Mouse (Mus musculus): ENCODE results near the gene Hist1h2ai. TPM values are rescaled to one million over a fixed set of nuclear protein-coding genes. Genes with fewer than 3 reads are reported as not detected.
A peak's percentile ranks its signal among the peaks of the same experiment; 100 is the strongest.
"Not testable (repeated sequence)": the region's sequence is repeated elsewhere in the genome, so short reads cannot be mapped to it uniquely, and the experiment has no call there.

The Hist1h2ai gene
- polyA plus RNA-seq, 1 experiment from 2014 or later = 50.1 TPM

DNA sequence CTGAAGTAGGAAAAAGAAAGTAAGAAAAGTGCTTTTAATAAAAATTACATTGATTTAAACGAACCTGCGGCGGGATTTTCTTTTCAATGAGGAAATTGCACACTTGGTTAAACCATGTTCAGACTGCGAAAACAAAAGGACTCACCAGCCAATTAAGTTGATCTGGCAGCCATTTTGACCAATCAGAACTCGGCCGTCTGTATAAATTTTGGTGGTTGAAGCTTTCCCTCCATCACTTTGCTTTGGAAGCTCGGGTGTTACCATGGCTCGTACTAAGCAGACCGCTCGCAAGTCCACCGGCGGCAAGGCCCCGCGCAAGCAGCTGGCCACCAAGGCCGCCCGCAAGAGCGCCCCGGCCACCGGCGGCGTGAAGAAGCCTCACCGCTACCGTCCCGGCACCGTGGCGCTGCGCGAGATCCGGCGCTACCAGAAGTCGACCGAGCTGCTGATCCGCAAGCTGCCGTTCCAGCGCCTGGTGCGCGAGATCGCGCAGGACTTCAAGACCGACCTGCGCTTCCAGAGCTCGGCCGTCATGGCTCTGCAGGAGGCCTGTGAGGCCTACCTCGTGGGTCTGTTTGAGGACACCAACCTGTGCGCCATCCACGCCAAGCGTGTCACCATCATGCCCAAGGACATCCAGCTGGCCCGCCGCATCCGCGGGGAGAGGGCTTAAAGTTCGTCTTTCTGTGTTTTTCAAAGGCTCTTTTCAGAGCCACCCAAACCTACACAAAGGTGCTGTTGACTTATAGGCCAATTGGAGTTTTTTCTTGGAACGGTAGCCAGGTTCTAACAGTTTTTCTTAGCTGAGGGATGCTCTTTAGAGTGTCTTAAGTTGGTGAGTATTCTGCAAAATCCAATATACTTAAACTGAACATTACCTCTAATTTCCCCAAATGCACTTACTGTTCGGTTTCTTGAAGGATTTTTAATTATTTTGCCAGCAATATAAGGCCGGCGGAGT, 1.5 kb downstream of the Hist1h2ai start, which contains the start of gene Hist1h3h:
Gene Hist1h3h (plus strand): TSS at position 263 of the 961 bp plus-strand sequence.
- under 1% methylated on average over 26 of the region's 56 CpGs for WGBS
- Histone ChIP-seq H3K4me1 (peaks cover 28% of the 10 kb centered on the region), H3K27ac (peak within 1 kb of the TSS; percentile 98), H3K4me2 (replicated peaks) (peak within 1 kb of the TSS; percentile 85), H3K9ac (peak within 1 kb of the TSS; percentile 72), H3K4me3 (peak within 1 kb of the TSS; percentile 49)
- not testable (repeated sequence) for H3K36me3 ChIP-seq, H3K9me3 ChIP-seq, H3K27me3 ChIP-seq
- peak; percentile 36; the same call in 1 of the 2 replicates for ATAC-seq (ENCODE audit: insufficient number of reproducible peaks, insufficient read depth, low FRiP score, low TSS enrichment)

DNA sequence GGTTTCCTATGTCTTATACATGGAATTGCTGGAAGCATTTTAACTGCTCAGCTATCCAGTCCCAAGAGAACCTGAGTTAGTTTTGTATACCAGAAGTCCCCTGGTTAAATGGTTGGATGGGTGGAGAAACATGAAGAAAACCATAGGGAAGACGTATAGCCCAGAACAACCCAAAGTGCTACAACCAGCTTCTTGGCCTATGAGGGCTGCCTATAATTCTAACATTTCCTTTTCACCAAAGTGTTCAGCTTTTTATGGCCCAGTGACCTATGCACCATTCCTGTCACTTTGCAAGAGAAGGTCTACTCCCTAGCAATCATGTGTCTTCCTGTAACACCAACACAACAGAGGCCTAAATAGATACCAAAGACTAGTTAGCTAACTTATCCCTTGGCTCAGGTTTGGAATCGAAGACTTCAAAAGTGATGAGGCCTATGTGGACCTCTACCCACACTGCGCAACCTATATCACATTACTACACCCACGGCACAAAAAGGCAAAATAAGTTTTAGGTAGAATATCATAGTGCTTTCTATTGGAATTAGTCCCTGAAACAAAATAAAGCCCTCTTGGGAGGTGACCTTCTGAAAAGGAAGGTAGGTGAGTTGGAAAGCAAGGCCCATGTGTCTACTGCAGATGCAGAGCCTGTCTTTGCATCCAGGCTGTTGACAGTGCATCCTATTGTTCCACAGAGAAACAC, 2.3 kb downstream of the Hist1h2ai start:
- 50% methylated on average over 4 of the region's 4 CpGs for WGBS
- H3K4me3 ChIP-seq = peak overlapping the region; percentile 47
- no peaks in the 10 kb centered on the region for H3K36me3 ChIP-seq
- peaks cover 32% of the 10 kb centered on the region for H3K4me1 ChIP-seq
- no peaks in the 10 kb centered on the region for H3K27me3 ChIP-seq
- H3K9me3 ChIP-seq = no peaks in the 10 kb centered on the region
- no peak for ATAC-seq (ENCODE audit: insufficient number of reproducible peaks, insufficient read depth, low FRiP score, low TSS enrichment)
- peak overlapping the region; percentile 90 for H3K27ac ChIP-seq
- peak overlapping the region; percentile 72 for H3K9ac ChIP-seq
- H3K4me2 ChIP-seq (replicated peaks) = peak overlapping the region; percentile 64

- H3K4me1 ChIP-seq = peaks cover 25% of the 10 kb centered on the region
- H3K4me2 ChIP-seq (replicated peaks) = peak overlapping the region; percentile 61
- not testable (repeated sequence) for ATAC-seq (ENCODE audit: insufficient number of reproducible peaks, insufficient read depth, low FRiP score, low TSS enrichment); H3K36me3 ChIP-seq; H3K9me3 ChIP-seq; H3K27me3 ChIP-seq
- H3K27ac ChIP-seq = peak overlapping the region; percentile 91
- WGBS = 2% methylated on average over 21 of the region's 44 CpGs
- peak overlapping the region; percentile 38 for H3K4me3 ChIP-seq
- H3K9ac ChIP-seq = peak overlapping the region; percentile 54
Measured at GRCm38 (mm10) chr13:21721107-21721756, 5.0 kb downstream of the Hist1h2ai start.

- Histone ChIP-seq H3K4me1 (peaks cover 25% of the 10 kb centered on the region), H3K27ac (peak within 1 kb of the TSS; percentile 91), H3K4me3 (peak within 1 kb of the TSS; percentile 38), H3K4me2 (replicated peaks) (peak within 1 kb of the TSS; percentile 61), H3K9ac (peak within 1 kb of the TSS; percentile 54)
- H3K36me3 ChIP-seq, H3K9me3 ChIP-seq, H3K27me3 ChIP-seq: not testable (repeated sequence)
- under 1% methylated on average over 37 of the region's 37 CpGs for WGBS
- ATAC-seq (ENCODE audit: insufficient number of reproducible peaks, insufficient read depth, low FRiP score, low TSS enrichment) = peak; percentile 95
Measured at GRCm38 (mm10) chr13:21721757-21722372, 5.6 kb downstream of the Hist1h2ai start, which contains the start of gene Hist1h2bm. Gene Hist1h2bm (plus strand): TSS chr13:21722044.

GRCm38 (mm10) chr13:21722373-21722925, 6.2 kb downstream of the Hist1h2ai start:
- no peak for ATAC-seq (ENCODE audit: insufficient number of reproducible peaks, insufficient read depth, low FRiP score, low TSS enrichment)
- 2% methylated on average over 11 of the region's 11 CpGs for WGBS
- H3K4me3 ChIP-seq = peak overlapping the region; percentile 35
- peak overlapping the region; percentile 89 for H3K27ac ChIP-seq
- no peaks in the 10 kb centered on the region for H3K27me3 ChIP-seq
- peaks cover 25% of the 10 kb centered on the region for H3K4me1 ChIP-seq
- H3K36me3 ChIP-seq = no peaks in the 10 kb centered on the region
- H3K4me2 ChIP-seq (replicated peaks) = peak overlapping the region; percentile 61
- H3K9ac ChIP-seq = peak overlapping the region; percentile 53
- no peaks in the 10 kb centered on the region for H3K9me3 ChIP-seq

DNA sequence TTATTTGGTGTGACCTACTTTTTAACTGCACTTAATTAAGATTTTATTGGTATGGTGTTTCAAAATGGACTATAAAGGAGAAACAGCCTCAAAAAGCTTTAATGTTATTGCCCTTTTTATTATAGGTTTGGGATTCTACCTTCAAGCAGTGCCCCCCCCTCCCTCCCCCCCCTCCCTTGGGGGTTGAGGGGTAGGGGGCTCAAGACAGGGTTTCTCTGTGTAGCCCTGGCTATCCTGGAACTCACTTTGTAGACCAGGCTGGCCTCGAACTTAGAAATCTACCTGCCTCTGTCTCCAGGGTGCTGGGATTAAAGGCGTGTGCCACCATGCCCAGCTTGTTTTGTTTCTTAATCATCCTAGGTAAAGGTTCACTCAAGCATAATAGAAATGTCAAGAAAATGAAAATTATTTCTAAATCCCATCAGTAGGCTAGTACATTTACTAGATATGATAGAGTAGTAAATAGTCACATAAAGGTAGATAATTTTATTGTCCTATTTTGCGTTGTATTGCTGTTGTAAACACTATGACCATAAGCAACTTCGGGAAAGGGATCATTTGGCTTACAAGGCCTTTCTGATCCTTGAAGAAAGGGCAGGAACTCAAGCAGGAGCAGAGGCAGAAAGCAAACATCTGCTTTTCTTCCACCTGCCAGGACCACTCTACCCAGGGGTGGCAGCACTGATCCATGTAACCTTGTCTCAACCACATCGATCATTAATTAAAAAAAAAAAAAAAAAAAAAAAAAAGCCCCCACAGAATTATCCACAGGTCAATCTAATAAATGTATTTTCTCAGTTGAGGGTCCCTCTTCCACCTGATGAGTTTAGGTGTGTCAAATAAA, 7.0 kb downstream of the Hist1h2ai start:
- Histone ChIP-seq H3K4me1 (peaks cover 22% of the 10 kb centered on the region), H3K9me3 (no peaks in the 10 kb centered on the region), H3K27ac (peak overlapping the region; percentile 89; the same call in 1 of the 2 replicates), H3K36me3 (no peaks in the 10 kb centered on the region), H3K4me2 (replicated peaks) (peak overlapping the region; percentile 61), H3K27me3 (no peaks in the 10 kb centered on the region), H3K4me3 (peak overlapping the region; percentile 35; the same call in 1 of the 2 replicates), H3K9ac (no peak overlapping the region)
- WGBS = 24% methylated on average over 5 of the region's 5 CpGs
- no peak for ATAC-seq (ENCODE audit: insufficient number of reproducible peaks, insufficient read depth, low FRiP score, low TSS enrichment)

DNA sequence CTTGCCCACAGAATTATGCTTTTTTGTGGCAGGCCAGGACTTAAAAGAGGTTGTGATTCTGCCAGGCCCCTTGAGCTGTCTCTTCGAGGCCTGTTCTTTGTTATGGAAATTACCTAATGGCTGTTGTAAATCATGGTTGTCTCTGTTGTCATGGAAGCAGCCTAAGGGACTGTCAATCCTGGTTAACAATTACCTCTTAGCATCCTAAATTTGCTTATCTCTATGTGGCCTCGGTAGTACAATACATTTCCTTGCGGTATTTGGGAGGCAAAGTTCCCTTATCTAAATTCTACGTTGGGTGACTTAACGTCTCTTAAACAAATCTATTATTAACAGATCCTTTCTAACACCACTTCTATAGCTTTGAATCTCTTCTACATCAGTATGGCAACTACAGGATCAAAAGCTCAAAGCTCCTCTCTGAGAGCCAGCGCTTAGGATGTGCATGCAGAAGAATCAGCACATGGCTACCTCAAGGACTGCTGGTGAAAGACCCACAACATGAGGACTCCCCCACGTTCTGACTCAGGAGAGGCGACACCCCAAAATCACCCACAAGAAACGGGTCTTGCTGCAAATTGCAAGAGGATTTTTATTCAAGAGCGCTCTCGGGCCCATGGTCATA, 11.8 kb downstream of the Hist1h2ai start:
- Histone ChIP-seq H3K36me3 (no peaks in the 10 kb centered on the region), H3K4me2 (replicated peaks) (no peak overlapping the region), H3K4me3 (no peak overlapping the region), H3K9me3 (no peaks in the 10 kb centered on the region), H3K27me3 (no peaks in the 10 kb centered on the region), H3K9ac (no peak overlapping the region), H3K4me1 (peaks cover under 1% of the 10 kb centered on the region; the same call in 1 of the 2 replicates), H3K27ac (no peak overlapping the region)
- 30% methylated on average over 11 of the region's 11 CpGs for WGBS
- ATAC-seq (ENCODE audit: insufficient number of reproducible peaks, insufficient read depth, low FRiP score, low TSS enrichment) = no peak

DNA sequence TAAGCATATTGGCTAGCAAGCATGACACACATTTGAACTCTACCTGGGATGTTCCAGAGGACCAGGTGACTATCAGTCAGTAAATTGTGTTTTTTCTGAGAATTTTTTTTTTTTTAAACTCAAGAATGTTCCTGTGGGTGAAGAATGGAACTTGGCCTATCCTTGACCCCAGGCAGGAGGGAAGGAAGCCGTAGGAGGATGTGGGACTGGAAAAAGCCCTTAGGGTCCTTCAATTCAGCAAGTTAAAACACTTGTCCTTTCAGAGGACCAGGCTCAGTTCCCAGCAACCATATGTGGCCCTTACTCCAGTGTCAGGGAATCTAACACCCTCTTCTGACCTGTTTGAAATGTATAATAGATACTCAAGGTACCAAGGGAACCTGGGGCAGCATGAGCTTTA, 13.3 kb downstream of the Hist1h2ai start:
- no peaks in the 10 kb centered on the region for H3K27me3 ChIP-seq
- H3K4me2 ChIP-seq (replicated peaks) = no peak overlapping the region
- H3K9ac ChIP-seq = no peak overlapping the region
- no peaks in the 10 kb centered on the region for H3K36me3 ChIP-seq
- WGBS = 25% methylated on average over 1 of the region's 1 CpGs
- no peak for ATAC-seq (ENCODE audit: insufficient number of reproducible peaks, insufficient read depth, low FRiP score, low TSS enrichment)
- no peaks in the 10 kb centered on the region for H3K9me3 ChIP-seq
- H3K4me1 ChIP-seq = peaks cover 6% of the 10 kb centered on the region; the same call in 1 of the 2 replicates
- H3K27ac ChIP-seq = no peak overlapping the region
- H3K4me3 ChIP-seq = no peak overlapping the region

DNA sequence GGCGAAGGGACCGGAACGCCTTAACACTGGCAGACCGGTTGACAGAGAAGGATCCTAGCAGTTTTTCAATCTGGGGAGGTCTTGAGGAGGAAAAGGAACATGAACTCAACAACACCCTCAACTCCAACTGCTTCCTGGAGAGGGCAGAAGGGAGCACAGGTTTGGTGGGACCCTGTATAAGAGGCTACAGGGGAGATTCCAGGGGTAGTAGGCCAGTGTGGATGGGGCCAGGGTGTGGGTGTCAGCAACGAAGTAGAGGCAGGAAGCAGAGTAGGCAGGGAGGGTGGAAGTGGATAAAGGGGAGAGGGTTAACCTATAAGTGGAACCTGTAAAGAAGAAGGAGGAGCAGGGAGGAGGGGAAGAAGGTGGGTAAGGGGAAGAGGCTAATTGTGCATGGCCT, 17.2 kb downstream of the Hist1h2ai start:
- H3K27me3 ChIP-seq = no peaks in the 10 kb centered on the region
- peak overlapping the region; percentile 63 for H3K4me2 ChIP-seq (replicated peaks)
- peak overlapping the region; percentile 98 for H3K27ac ChIP-seq
- WGBS = 64% methylated on average over 5 of the region's 5 CpGs
- no peak for ATAC-seq (ENCODE audit: insufficient number of reproducible peaks, insufficient read depth, low FRiP score, low TSS enrichment)
- peaks cover 12% of the 10 kb centered on the region for H3K4me1 ChIP-seq
- no peak overlapping the region for H3K4me3 ChIP-seq
- H3K9ac ChIP-seq = 0 out of 2 replicates have a peak overlapping the region, but pooled peaks have one; percentile 21
- H3K9me3 ChIP-seq = no peaks in the 10 kb centered on the region
- H3K36me3 ChIP-seq = no peaks in the 10 kb centered on the region
